Mouse (Mus musculus) left cerebral cortex, postnatal 4 days (tissue): ENCODE data around the gene Nme3. TPM values are rescaled to one million over a fixed set of nuclear protein-coding genes. Genes with fewer than 3 reads are reported as not detected.

Experiments
- DNase-seq: peaks from one replicate; pipeline ENCODE4 v3.0.0-alpha.2; 2022
- intact Hi-C: fragments of 180-260 bp; cut with DNase I; formaldehyde crosslinking; loops from one replicate; pipeline ENCODE4 v1.15.1; 2025
- total RNA-seq, 2 experiments: library from RNA; stranded (reverse); gene quantifications; 2 replicates each; pipeline ENCODE4 v1.2.3; 2021

The Nme3 gene
- total RNA-seq, 2 experiments from 2014 or later: 38.7 to 43.0 TPM

- intact Hi-C loops: no loop called here
- no peak for DNase-seq
Observed at GRCm38 (mm10) chr17:24878531-24878930, 17.8 kb upstream of the Nme3 start.

GRCm38 (mm10) chr17:24881738-24882440, 14.4 kb upstream of the Nme3 start:
- DNase-seq: peak; percentile 54
- intact Hi-C loops: no loop called here

GRCm38 (mm10) chr17:24884391-24884790, 11.9 kb upstream of the Nme3 start:
- intact Hi-C loops: no loop called here
- DNase-seq: no peak

- DNase-seq: no peak
- intact Hi-C loops: no loop called here
Observed at GRCm38 (mm10) chr17:24885356-24886133, 10.8 kb upstream of the Nme3 start.

GRCm38 (mm10) chr17:24886134-24886931, 10.0 kb upstream of the Nme3 start, which contains the start of the genes Nubp2 and Spsb3:
TSS of gene Nubp2 (minus strand) at chr17:24886349.
TSS of gene Spsb3 (plus strand) at chr17:24886643.
- DNase-seq: peak; percentile 98
- intact Hi-C loops: no loop called here

- intact Hi-C loops: no loop called here
- DNase-seq: no peak
Observed at GRCm38 (mm10) chr17:24886932-24887271, 9.4 kb upstream of the Nme3 start.

GRCm38 (mm10) chr17:24887291-24888080, 8.8 kb upstream of the Nme3 start:
- DNase-seq: no peak
- intact Hi-C loops: no loop called here

- DNase-seq: no peak
- intact Hi-C loops: no loop called here
Observed at GRCm38 (mm10) chr17:24888862-24889261, 7.4 kb upstream of the Nme3 start.

- intact Hi-C loops: no loop called here
- DNase-seq: no peak
Observed at GRCm38 (mm10) chr17:24890151-24891092, 5.9 kb upstream of the Nme3 start.

GRCm38 (mm10) chr17:24891321-24891720, 5.0 kb upstream of the Nme3 start:
- DNase-seq: no peak
- intact Hi-C loops: no loop called here

GRCm38 (mm10) chr17:24892785-24893184, 3.5 kb upstream of the Nme3 start:
- DNase-seq: no peak
- intact Hi-C loops: no loop called here

- intact Hi-C loops: no loop called here
Observed at GRCm38 (mm10) chr17:24893276-24893675, 3.0 kb upstream of the Nme3 start.

GRCm38 (mm10) chr17:24894061-24894994, 2.0 kb upstream of the Nme3 start:
- intact Hi-C loops: no loop called here
- no peak for DNase-seq

More at GRCm38 (mm10) chr17:24893276-24893675, 3.0 kb upstream of the Nme3 start:
- DNase-seq: no peak

- intact Hi-C loops: no loop called here
- DNase-seq: peak; percentile 81
Observed at GRCm38 (mm10) chr17:24894995-24895547, 1.2 kb upstream of the Nme3 start, which contains the start of the genes Eme2 and Mrps34. TSS of gene Eme2 (minus strand) at chr17:24895087. TSS of gene Mrps34 (plus strand) at chr17:24895116.

GRCm38 (mm10) chr17:24895571-24896240, 594 bp upstream of the Nme3 start:
- intact Hi-C loops: no loop called here
- DNase-seq: no peak

GRCm38 (mm10) chr17:24896993-24897269, 631 bp downstream of the Nme3 start:
- no peak for DNase-seq
- intact Hi-C loops: no loop called here

- intact Hi-C loops: no loop called here
- DNase-seq: no peak
Observed at GRCm38 (mm10) chr17:24897600-24897999, 1.3 kb downstream of the Nme3 start.
